Mouse (Mus musculus) hindbrain, embryonic 14.5 days (tissue): ENCODE results near the gene Clca1. TPM values are rescaled to one million over a fixed set of nuclear protein-coding genes. Genes with fewer than 3 reads are reported as not detected.

Experiments
- ATAC-seq: fragments of 200-750 bp; cut with Nextera tagmentation; 2 replicates; pipeline ENCODE4 v1.8.0; 2017; ENCODE audit warnings: moderate number of reproducible peaks, mild to moderate bottlenecking, moderate TSS enrichment, moderate library complexity; ENCODE audit not compliant: low FRiP score
- DNase-seq: peaks from one replicate; pipeline ENCODE4 v3.0.0-alpha.2; 2015; ENCODE audit warnings: low spot score
- H3K27ac ChIP-seq: fragments of 300-500 bp; sonication (generic); 2 replicates; pipeline ENCODE4 v1.5.1; 2014; ENCODE audit warnings: mild to moderate bottlenecking, moderate library complexity
- H3K27me3 ChIP-seq: fragments of 300-500 bp; sonication (generic); 2 replicates; pipeline ENCODE4 v1.6.1; 2014; ENCODE audit warnings: mild to moderate bottlenecking, low read length, mixed read lengths; ENCODE audit not compliant: control insufficient read depth, insufficient read depth
- H3K36me3 ChIP-seq: fragments of 300-500 bp; sonication (generic); replicated peaks from 2 replicates; pipeline ENCODE4 v1.6.1; 2014; ENCODE audit not compliant: control insufficient read depth, insufficient read depth
- H3K4me1 ChIP-seq: fragments of 300-500 bp; sonication (generic); replicated peaks from 2 replicates; pipeline ENCODE4 v1.6.1; 2014; ENCODE audit warnings: antibody characterized with exemption, low read length, mixed read lengths; ENCODE audit not compliant: control insufficient read depth, insufficient read depth
- H3K4me2 ChIP-seq: fragments of 300-500 bp; sonication (generic); replicated peaks from 2 replicates; pipeline ENCODE4 v1.6.1; 2014; ENCODE audit warnings: mild to moderate bottlenecking, moderate library complexity
- H3K4me3 ChIP-seq: fragments of 300-500 bp; sonication (generic); replicated peaks from 2 replicates; pipeline ENCODE4 v1.5.1; 2014; ENCODE audit warnings: mild to moderate bottlenecking, low read length
- H3K9ac ChIP-seq: fragments of 300-500 bp; sonication (generic); 2 replicates; pipeline ENCODE4 v1.6.1; 2014
- H3K9me3 ChIP-seq: fragments of 300-500 bp; sonication (generic); 2 replicates; pipeline ENCODE4 v1.6.1; 2016; ENCODE audit warnings: low read length; ENCODE audit not compliant: control insufficient read depth
- WGBS: fragments of 180-500 bp; shearing (Covaris S2); extraction: QIAGEN DNeasy Blood & Tissue Kit; methylation state at CpG from one replicate; pipeline ENCODE4 v1.1.7; 2014; 5-methylcytosine and 5-hydroxymethylcytosine counted together
- polyA plus RNA-seq: library from polyadenylated mRNA; unstranded; fragments of >200 nt; fragmentation: Nextera tagmentation; extraction: Ambion mirVana; gene quantifications from 2 replicates; pipeline ENCODE4 v1.2.1, GENCODE M21; 2014

The Clca1 gene
- polyA plus RNA-seq, 1 experiment from 2014 or later, result not detected

- 76% methylated on average over 9 of the region's 9 CpGs for WGBS
- no peak for DNase-seq
- Histone ChIP-seq H3K4me1 (no peaks in the 10 kb centered on the region), H3K27ac (no peak overlapping the region), H3K27me3 (no peaks in the 10 kb centered on the region), H3K9me3 (no peaks in the 10 kb centered on the region), H3K4me2 (no peak overlapping the region), H3K4me3 (no peak overlapping the region), H3K9ac (no peak overlapping the region), H3K36me3 (no peaks in the 10 kb centered on the region)
- ATAC-seq, result no peak
Measured at GRCm38 (mm10) chr3:144971553-144972270, 60.9 kb downstream of the Clca1 start.

DNA sequence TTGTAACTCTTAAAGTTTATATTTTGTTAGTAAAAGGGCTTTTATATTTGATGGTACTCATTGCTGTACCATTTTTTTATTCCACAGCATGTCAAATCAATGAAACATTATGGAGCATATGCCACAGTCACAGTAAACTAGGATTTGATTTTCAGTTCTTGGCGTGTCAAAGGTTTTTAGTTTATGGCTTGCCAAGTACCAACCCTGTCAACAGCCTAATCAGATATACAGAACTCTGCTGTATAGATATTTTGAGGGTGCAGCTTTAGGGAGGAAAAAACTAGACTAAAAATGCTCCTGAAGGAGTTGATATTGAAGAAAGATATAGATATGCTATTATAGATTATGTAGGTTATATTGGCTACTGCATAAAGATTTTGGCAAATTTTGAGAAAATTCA lies 62.8 kb downstream of the Clca1 start:
- Histone ChIP-seq H3K9ac (no peak overlapping the region), H3K27ac (no peak overlapping the region), H3K4me2 (no peak overlapping the region), H3K4me3 (no peak overlapping the region), H3K36me3 (no peaks in the 10 kb centered on the region), H3K4me1 (no peaks in the 10 kb centered on the region), H3K9me3 (no peaks in the 10 kb centered on the region), H3K27me3 (no peaks in the 10 kb centered on the region)
- no peak for ATAC-seq
- WGBS, result 87% methylated on average over 1 of the region's 1 CpGs
- DNase-seq, result no peak

DNA sequence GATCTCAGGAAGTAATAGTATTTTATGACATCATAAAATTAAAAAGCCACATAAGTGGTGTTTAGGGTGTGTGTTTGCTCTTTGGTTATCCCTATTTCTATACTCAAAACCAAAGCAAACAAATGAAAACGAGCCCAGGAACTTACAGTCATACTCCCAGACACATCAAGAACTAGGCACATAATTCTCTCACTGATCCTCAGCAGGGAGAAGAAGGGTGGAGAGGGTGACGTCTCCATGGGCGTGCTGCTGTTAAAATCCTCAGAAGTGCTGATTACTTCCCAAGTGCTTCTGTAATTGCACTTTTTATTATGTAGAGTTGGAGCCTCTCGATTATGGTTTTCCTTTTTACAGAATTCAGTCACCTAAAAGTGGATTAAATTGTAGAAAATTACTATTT lies 66.5 kb downstream of the Clca1 start:
- Histone ChIP-seq H3K9ac (no peak overlapping the region), H3K4me3 (no peak overlapping the region), H3K36me3 (no peaks in the 10 kb centered on the region), H3K27me3 (no peaks in the 10 kb centered on the region), H3K4me2 (no peak overlapping the region), H3K4me1 (no peaks in the 10 kb centered on the region), H3K27ac (no peak overlapping the region), H3K9me3 (no peaks in the 10 kb centered on the region)
- ATAC-seq (no peak), DNase-seq (no peak)
- WGBS, result 77% methylated on average over 4 of the region's 4 CpGs

Other genes with a start within 250 kb of the Clca1 start
- not detected in 2 replicates for gene Clca3a2, start 213.3 kb downstream of the Clca1 start, polyA plus RNA-seq
- not detected in 2 replicates for gene Clca3b, start 183.4 kb downstream of the Clca1 start, polyA plus RNA-seq
- 0.10 TPM in 1 of 2 replicates, not detected in the other for gene Clca4b, start 100.2 kb downstream of the Clca1 start, polyA plus RNA-seq
- gene Clca4a, start 57.7 kb downstream of the Clca1 start, polyA plus RNA-seq, result not detected in 2 replicates
- 0.05 and 0.08 TPM in 2 replicates for gene Clca2, start 66.7 kb upstream of the Clca1 start, polyA plus RNA-seq
- 11.4 and 16.1 TPM in 2 replicates for gene Odf2l, start 85.8 kb upstream of the Clca1 start, polyA plus RNA-seq